Mouse (Mus musculus) liver, embryonic 14.5 days (tissue): Measurements from ENCODE around the gene Slc7a5.

Experiments used
- CTCF ChIP-seq: IDR thresholded peaks from 2 replicates; pipeline ENCODE4 v1.5.1; 2016; ENCODE audit warnings: antibody characterized with exemption, low read depth, control low read depth
- EP300 ChIP-seq: IDR thresholded peaks from 2 replicates; pipeline ENCODE4 v1.6.1; 2016; ENCODE audit warnings: antibody characterized with exemption, low read depth

- TF ChIP-seq CTCF (no peak), EP300 (no peak)
Observed at GRCm38 (mm10) chr8:121843184-121843733, 64.2 kb downstream of the Slc7a5 start.
